12 mouse cellular contexts compared by ENCODE assay signal in genomic region chr15:25858611-25859058, GRCm38 (mm10). TPM values are rescaled to one million over a fixed set of nuclear protein-coding genes. Genes with fewer than 3 reads are reported as not detected.
DNase-seq lines count a peak whose midpoint lies in the region; ATAC-seq and TF ChIP-seq lines count a peak whose summit lies in the region.
"Had no signal": no experiment of that assay in that cellular context is flagged by ENCODE, and none has a peak within 500 bp of the region (broad histone marks: within the 10 kb centered on the region; RNA-seq: fewer than 3 reads in every experiment).

No protein-coding gene starts in this region.

- 0 out of 2 replicates have a peak overlapping the region, but pooled peaks have one; percentile 14 for H3K27ac ChIP-seq in limb, embryonic 10.5 days
- H3K27ac ChIP-seq in spleen, adult 2 months (ENCODE audit: insufficient read depth, low read length) = peak overlapping the region; percentile 74
- H3K27ac ChIP-seq: embryonic facial prominence, embryonic 13.5 days; gastrocnemius, adult 2 months; hindbrain, embryonic 13.5 days; left cerebral cortex, adult 2 months had no signal

- WGBS in limb, embryonic 10.5 days = 66% methylated on average over 12 of the region's 12 CpGs
- 33% methylated on average over 12 of the region's 12 CpGs for WGBS in spleen, adult 2 months

- no peaks in the 10 kb centered on the region for H3K27me3 ChIP-seq in limb, embryonic 10.5 days (ENCODE audit: low read depth, poor library complexity, severe bottlenecking)
- no peaks in the 10 kb centered on the region for H3K27me3 ChIP-seq in spleen, adult 2 months (ENCODE audit: control insufficient read depth, insufficient read depth, low read length)
- H3K27me3 ChIP-seq: embryonic facial prominence, embryonic 13.5 days; hindbrain, embryonic 13.5 days had no signal

- no peaks in the 10 kb centered on the region for H3K9me3 ChIP-seq in limb, embryonic 10.5 days (replicated peaks)
- H3K9me3 ChIP-seq: embryonic facial prominence, embryonic 13.5 days; hindbrain, embryonic 13.5 days had no signal

- TF ChIP-seq POLR2A in spleen, adult 2 months (IDR thresholded peaks at IDR 0.05; ENCODE audit: low read depth, low read length) = no peak

- H3K4me3 ChIP-seq in limb, embryonic 10.5 days = no peak overlapping the region
- no peak overlapping the region; the same call in 1 of the 2 replicates for H3K4me3 ChIP-seq in spleen, adult 2 months (ENCODE audit: extremely low read depth, insufficient read depth, insufficient read length)
- H3K4me3 ChIP-seq: embryonic facial prominence, embryonic 13.5 days; gastrocnemius, adult 2 months; hindbrain, embryonic 13.5 days; left cerebral cortex, adult 2 months had no signal

- DNase-seq in limb, embryonic 10.5 days (ENCODE audit: low spot score) = no peak
- DNase-seq in spleen, adult 2 months (ENCODE audit: low read depth in 1 of 2, low spot score in 2 of 2) = peak in 1 of 2 experiments; percentile 51
- DNase-seq in layer of hippocampus, postnatal 25 days (ENCODE audit: extremely low spot score in 1 of 2, low spot score in 1 of 2) = no peak
- no peak for DNase-seq in cerebellum, adult 9-11 months
- no peak for DNase-seq in ovary, adult 18-20 months (ENCODE audit: low spot score)
- no peak for DNase-seq in embryo, embryonic 11 days
- DNase-seq: gastrocnemius, adult 2 months had no signal

- TF ChIP-seq CTCF in spleen, adult 2 months (IDR thresholded peaks at IDR 0.05; ENCODE audit: extremely low read depth, insufficient read depth, insufficient read length, insufficient replicate concordance) = no peak

- H3K36me3 ChIP-seq in limb, embryonic 10.5 days = no peaks in the 10 kb centered on the region
- H3K36me3 ChIP-seq in spleen, adult 2 months (ENCODE audit: control insufficient read depth, insufficient read depth, low read length) = no peaks in the 10 kb centered on the region
- H3K36me3 ChIP-seq: embryonic facial prominence, embryonic 13.5 days; hindbrain, embryonic 13.5 days had no signal

- H3K4me1 ChIP-seq in limb, embryonic 10.5 days = peaks cover 25% of the 10 kb centered on the region
- peaks cover 28% of the 10 kb centered on the region; the same call in 1 of the 2 replicates for H3K4me1 ChIP-seq in spleen, adult 2 months (ENCODE audit: control insufficient read depth, insufficient read depth, insufficient read length)

- peak; percentile 71 for ATAC-seq in CD4-positive, CD25-positive, alpha-beta regulatory T cell, adult 4 months
- peak; percentile 37 for ATAC-seq in granulocyte monocyte progenitor cell, adult 5-6 weeks (replicated peaks; ENCODE audit: poor library complexity, severe bottlenecking)

RNA-seq across cellular contexts. Expression of gene Retreg1, which starts 15.7 kb away (rescaled TPM):
- 10 to 100 TPM; 63.1 to 79.2 TPM for polyA plus RNA-seq in CD4-positive, CD25-positive, alpha-beta regulatory T cell, adult 4 months (2017; shearing (Covaris generic))
- 15.5 and 23.1 TPM in 2 replicates for total RNA-seq in granulocyte monocyte progenitor cell, adult 5-6 weeks (2014; fragmentation: Nextera tagmentation)
- total RNA-seq in granulocyte monocyte progenitor cell, adult 5-6 weeks (2017) = 30.4 and 37.6 TPM in 2 replicates
- 1.2 and 1.9 TPM in 2 replicates for polyA plus RNA-seq in limb, embryonic 10.5 days (2016; fragmentation: Nextera tagmentation; extraction: Ambion mirVana)
- 8.8 and 9.5 TPM in 2 replicates for polyA plus RNA-seq in spleen, adult 2 months (2012; rRNA removed)
- 10 to 100 TPM; 29.4 to 32.4 TPM for total RNA-seq in layer of hippocampus, postnatal 25 days (2021)
